Mouse (Mus musculus): ENCODE measurements around the gene Aldh1l1. TPM values are rescaled to one million over a fixed set of nuclear protein-coding genes. Genes with fewer than 3 reads are reported as not detected.

The Aldh1l1 gene
- polyA plus RNA-seq, 1 experiment from 2014 or later: 6.5 TPM

- Histone ChIP-seq H3K9me3 (replicated peaks; ENCODE audit: control insufficient read depth, low read length) (no peaks in the 10 kb centered on the region), H3K4me3 (ENCODE audit: low read length) (no peak overlapping the region), H3K27me3 (ENCODE audit: control insufficient read depth, insufficient read depth, low read length) (no peaks in the 10 kb centered on the region), H3K27ac (ENCODE audit: low read length) (no peak overlapping the region), H3K9ac (ENCODE audit: low read length) (no peak overlapping the region), H3K36me3 (ENCODE audit: control insufficient read depth, insufficient read depth) (peaks cover 15% of the 10 kb centered on the region), H3K4me1 (ENCODE audit: control insufficient read depth, insufficient read depth, low read length) (peaks cover 28% of the 10 kb centered on the region), H3K4me2 (ENCODE audit: low read depth, low read length) (no peak overlapping the region)
- no peak for ATAC-seq (replicated peaks; ENCODE audit: extremely low read depth, insufficient read depth, low FRiP score)
- 88% methylated on average over 4 of the region's 4 CpGs for WGBS
Measured at GRCm38 (mm10) chr6:90475176-90475853, 10.9 kb upstream of the Aldh1l1 start.

GRCm38 (mm10) chr6:90475854-90476212 lies 10.4 kb upstream of the Aldh1l1 start:
- Histone ChIP-seq H3K9ac (ENCODE audit: low read length) (no peak overlapping the region), H3K4me3 (ENCODE audit: low read length) (no peak overlapping the region), H3K4me1 (ENCODE audit: control insufficient read depth, insufficient read depth, low read length) (peaks cover 23% of the 10 kb centered on the region), H3K27ac (ENCODE audit: low read length) (no peak overlapping the region), H3K4me2 (ENCODE audit: low read depth, low read length) (no peak overlapping the region), H3K36me3 (ENCODE audit: control insufficient read depth, insufficient read depth) (peaks cover 14% of the 10 kb centered on the region; the same call in 1 of the 2 replicates), H3K9me3 (replicated peaks; ENCODE audit: control insufficient read depth, low read length) (no peaks in the 10 kb centered on the region), H3K27me3 (ENCODE audit: control insufficient read depth, insufficient read depth, low read length) (no peaks in the 10 kb centered on the region)
- ATAC-seq (replicated peaks; ENCODE audit: extremely low read depth, insufficient read depth, low FRiP score): no peak
- 83% methylated on average over 3 of the region's 3 CpGs for WGBS

GRCm38 (mm10) chr6:90476941-90477518 lies 9.2 kb upstream of the Aldh1l1 start:
- H3K4me2 ChIP-seq (ENCODE audit: low read depth, low read length): peak overlapping the region; percentile 40; the same call in 1 of the 2 replicates
- peaks cover 12% of the 10 kb centered on the region; the same call in 1 of the 2 replicates for H3K36me3 ChIP-seq (ENCODE audit: control insufficient read depth, insufficient read depth)
- WGBS: 28% methylated on average over 14 of the region's 14 CpGs
- H3K27ac ChIP-seq (ENCODE audit: low read length): no peak overlapping the region
- ATAC-seq (replicated peaks; ENCODE audit: extremely low read depth, insufficient read depth, low FRiP score): peak; percentile 58; the same call in 1 of the 2 replicates
- no peak overlapping the region for H3K4me3 ChIP-seq (ENCODE audit: low read length)
- no peak overlapping the region for H3K9ac ChIP-seq (ENCODE audit: low read length)
- H3K4me1 ChIP-seq (ENCODE audit: control insufficient read depth, insufficient read depth, low read length): peaks cover 11% of the 10 kb centered on the region
- no peaks in the 10 kb centered on the region for H3K27me3 ChIP-seq (ENCODE audit: control insufficient read depth, insufficient read depth, low read length)
- no peaks in the 10 kb centered on the region for H3K9me3 ChIP-seq (replicated peaks; ENCODE audit: control insufficient read depth, low read length)

- Histone ChIP-seq H3K4me2 (ENCODE audit: low read depth, low read length) (no peak overlapping the region), H3K27me3 (ENCODE audit: control insufficient read depth, insufficient read depth, low read length) (no peaks in the 10 kb centered on the region), H3K9me3 (replicated peaks; ENCODE audit: control insufficient read depth, low read length) (no peaks in the 10 kb centered on the region), H3K36me3 (ENCODE audit: control insufficient read depth, insufficient read depth) (no peaks in the 10 kb centered on the region), H3K4me1 (ENCODE audit: control insufficient read depth, insufficient read depth, low read length) (no peaks in the 10 kb centered on the region), H3K9ac (ENCODE audit: low read length) (no peak overlapping the region), H3K4me3 (ENCODE audit: low read length) (no peak overlapping the region), H3K27ac (ENCODE audit: low read length) (no peak overlapping the region)
- no peak for ATAC-seq (replicated peaks; ENCODE audit: extremely low read depth, insufficient read depth, low FRiP score)
- 52% methylated on average over 3 of the region's 3 CpGs for WGBS
Measured at GRCm38 (mm10) chr6:90484249-90484648, 2.0 kb upstream of the Aldh1l1 start.

- Histone ChIP-seq H3K9me3 (replicated peaks; ENCODE audit: control insufficient read depth, low read length) (no peaks in the 10 kb centered on the region), H3K36me3 (ENCODE audit: control insufficient read depth, insufficient read depth) (no peaks in the 10 kb centered on the region)
Measured at GRCm38 (mm10) chr6:90484876-90485275, 1.4 kb upstream of the Aldh1l1 start.

GRCm38 (mm10) chr6:90487531-90487930 lies 1.3 kb downstream of the Aldh1l1 start:
- WGBS: 94% methylated on average over 1 of the region's 1 CpGs
- Histone ChIP-seq H3K9ac (ENCODE audit: low read length) (no peak overlapping the region), H3K4me2 (ENCODE audit: low read depth, low read length) (no peak overlapping the region), H3K27me3 (ENCODE audit: control insufficient read depth, insufficient read depth, low read length) (no peaks in the 10 kb centered on the region), H3K27ac (ENCODE audit: low read length) (no peak overlapping the region), H3K4me1 (ENCODE audit: control insufficient read depth, insufficient read depth, low read length) (no peaks in the 10 kb centered on the region), H3K9me3 (replicated peaks; ENCODE audit: control insufficient read depth, low read length) (no peaks in the 10 kb centered on the region), H3K36me3 (ENCODE audit: control insufficient read depth, insufficient read depth) (no peaks in the 10 kb centered on the region), H3K4me3 (ENCODE audit: low read length) (no peak overlapping the region)
- no peak for ATAC-seq (replicated peaks; ENCODE audit: extremely low read depth, insufficient read depth, low FRiP score)

More at GRCm38 (mm10) chr6:90484876-90485275, 1.4 kb upstream of the Aldh1l1 start:
- no peak overlapping the region for H3K4me3 ChIP-seq (ENCODE audit: low read length)
- H3K4me2 ChIP-seq (ENCODE audit: low read depth, low read length): no peak overlapping the region
- H3K27me3 ChIP-seq (ENCODE audit: control insufficient read depth, insufficient read depth, low read length): no peaks in the 10 kb centered on the region
- no peak for ATAC-seq (replicated peaks; ENCODE audit: extremely low read depth, insufficient read depth, low FRiP score)
- H3K4me1 ChIP-seq (ENCODE audit: control insufficient read depth, insufficient read depth, low read length): no peaks in the 10 kb centered on the region
- no peak overlapping the region for H3K9ac ChIP-seq (ENCODE audit: low read length)
- H3K27ac ChIP-seq (ENCODE audit: low read length): no peak overlapping the region
- WGBS: 67% methylated on average over 5 of the region's 5 CpGs

- WGBS: 80% methylated on average over 3 of the region's 3 CpGs
- no peaks in the 10 kb centered on the region for H3K27me3 ChIP-seq (ENCODE audit: control insufficient read depth, insufficient read depth, low read length)
Measured at GRCm38 (mm10) chr6:90489532-90489931, 3.3 kb downstream of the Aldh1l1 start.

GRCm38 (mm10) chr6:90490976-90491375 lies 4.7 kb downstream of the Aldh1l1 start:
- Histone ChIP-seq H3K9me3 (replicated peaks; ENCODE audit: control insufficient read depth, low read length) (no peaks in the 10 kb centered on the region), H3K4me3 (ENCODE audit: low read length) (no peak overlapping the region), H3K4me1 (ENCODE audit: control insufficient read depth, insufficient read depth, low read length) (peaks cover 8% of the 10 kb centered on the region), H3K9ac (ENCODE audit: low read length) (no peak overlapping the region), H3K36me3 (ENCODE audit: control insufficient read depth, insufficient read depth) (no peaks in the 10 kb centered on the region), H3K27me3 (ENCODE audit: control insufficient read depth, insufficient read depth, low read length) (no peaks in the 10 kb centered on the region), H3K27ac (ENCODE audit: low read length) (no peak overlapping the region), H3K4me2 (ENCODE audit: low read depth, low read length) (no peak overlapping the region)
- ATAC-seq (replicated peaks; ENCODE audit: extremely low read depth, insufficient read depth, low FRiP score): no peak
- WGBS: 80% methylated on average over 2 of the region's 2 CpGs

More at GRCm38 (mm10) chr6:90489532-90489931, 3.3 kb downstream of the Aldh1l1 start:
- no peak for ATAC-seq (replicated peaks; ENCODE audit: extremely low read depth, insufficient read depth, low FRiP score)
- Histone ChIP-seq H3K9ac (ENCODE audit: low read length) (no peak overlapping the region), H3K36me3 (ENCODE audit: control insufficient read depth, insufficient read depth) (no peaks in the 10 kb centered on the region), H3K4me1 (ENCODE audit: control insufficient read depth, insufficient read depth, low read length) (no peaks in the 10 kb centered on the region), H3K4me2 (ENCODE audit: low read depth, low read length) (no peak overlapping the region), H3K4me3 (ENCODE audit: low read length) (no peak overlapping the region), H3K9me3 (replicated peaks; ENCODE audit: control insufficient read depth, low read length) (no peaks in the 10 kb centered on the region), H3K27ac (ENCODE audit: low read length) (no peak overlapping the region)

- Histone ChIP-seq H3K4me3 (ENCODE audit: low read length) (no peak overlapping the region), H3K36me3 (ENCODE audit: control insufficient read depth, insufficient read depth) (no peaks in the 10 kb centered on the region), H3K4me2 (ENCODE audit: low read depth, low read length) (no peak overlapping the region), H3K27ac (ENCODE audit: low read length) (no peak overlapping the region), H3K27me3 (ENCODE audit: control insufficient read depth, insufficient read depth, low read length) (no peaks in the 10 kb centered on the region), H3K4me1 (ENCODE audit: control insufficient read depth, insufficient read depth, low read length) (peaks cover 15% of the 10 kb centered on the region), H3K9ac (ENCODE audit: low read length) (no peak overlapping the region), H3K9me3 (replicated peaks; ENCODE audit: control insufficient read depth, low read length) (no peaks in the 10 kb centered on the region)
- 77% methylated on average over 10 of the region's 10 CpGs for WGBS
- no peak for ATAC-seq (replicated peaks; ENCODE audit: extremely low read depth, insufficient read depth, low FRiP score)
Measured at GRCm38 (mm10) chr6:90491956-90492744, 5.9 kb downstream of the Aldh1l1 start.

Data from heart, embryonic 16.5 days (tissue).